Mouse (Mus musculus) heart, postnatal 4 days (tissue): Measurements from ENCODE around the gene 2610042L04Rik. TPM values are rescaled to one million over a fixed set of nuclear protein-coding genes. Genes with fewer than 3 reads are reported as not detected.
"Not testable (repeated sequence)": the region's sequence is repeated elsewhere in the genome, so short reads cannot be mapped to it uniquely, and the experiment has no call there.

Experiments used
- DNase-seq: peaks from one replicate; pipeline ENCODE4 v3.0.0; 2021
- total RNA-seq, 2 experiments: library from RNA; stranded (reverse); gene quantifications; 2 replicates each; pipeline ENCODE4 v1.2.3; 2021

Gene 2610042L04Rik
- total RNA-seq, result under 1 TPM; 0.14 to 0.50 TPM

GRCm38 (mm10) chr14:4334476-4335080, at the start of gene 2610042L04Rik:
Gene 2610042L04Rik, plus strand, starts transcription at chr14:4334763.
- not testable (repeated sequence) for DNase-seq

GRCm38 (mm10) chr14:4316983-4317382, 17.6 kb upstream of the 2610042L04Rik start, which contains the start of gene Gm3149:
Gene Gm3149, plus strand, starts transcription at chr14:4317283.
- DNase-seq, result not testable (repeated sequence)

- DNase-seq, result not testable (repeated sequence)
These were observed 943 bp downstream of the 2610042L04Rik start for GRCm38 (mm10) chr14:4335506-4335905.

- not testable (repeated sequence) for DNase-seq
These were observed 34.4 kb downstream of the 2610042L04Rik start for GRCm38 (mm10) chr14:4368991-4369390.

GRCm38 (mm10) chr14:4369691-4370090, 35.1 kb downstream of the 2610042L04Rik start:
- DNase-seq, result not testable (repeated sequence)

- not testable (repeated sequence) for DNase-seq
These were observed 43.3 kb downstream of the 2610042L04Rik start for GRCm38 (mm10) chr14:4377871-4378270.

- not testable (repeated sequence) for DNase-seq
These were observed 51.0 kb downstream of the 2610042L04Rik start for GRCm38 (mm10) chr14:4385606-4386005.

- not testable (repeated sequence) for DNase-seq
These were observed 58.4 kb downstream of the 2610042L04Rik start for GRCm38 (mm10) chr14:4392841-4393530.

- not testable (repeated sequence) for DNase-seq
These were observed 62.7 kb downstream of the 2610042L04Rik start, which contains the start of gene Gm3159 for GRCm38 (mm10) chr14:4397226-4397625. Gene Gm3159, plus strand, starts transcription at chr14:4397526.

- DNase-seq, result not testable (repeated sequence)
These were observed 64.1 kb downstream of the 2610042L04Rik start for GRCm38 (mm10) chr14:4398624-4399023.

- not testable (repeated sequence) for DNase-seq
These were observed 65.7 kb downstream of the 2610042L04Rik start for GRCm38 (mm10) chr14:4400115-4400789.

GRCm38 (mm10) chr14:4401245-4401644, 66.7 kb downstream of the 2610042L04Rik start:
- not testable (repeated sequence) for DNase-seq

GRCm38 (mm10) chr14:4403840-4404239, 69.3 kb downstream of the 2610042L04Rik start:
- not testable (repeated sequence) for DNase-seq

Other genes with a start within 250 kb of the 2610042L04Rik start
- 1 to 10 TPM; 2.3 to 3.1 TPM for gene Gm8108, start 224.2 kb upstream of the 2610042L04Rik start, total RNA-seq
- gene Gm3127, start 169.7 kb upstream of the 2610042L04Rik start, total RNA-seq, result not detected
- under 1 TPM; 0.19 to 0.20 TPM for gene Gm2974, start 152.2 kb upstream of the 2610042L04Rik start, total RNA-seq
- gene Gm3138, start 85.1 kb upstream of the 2610042L04Rik start, total RNA-seq, result not detected
- gene Gm3149, start 17.5 kb upstream of the 2610042L04Rik start, total RNA-seq, result not detected
- gene Gm3159, start 62.8 kb downstream of the 2610042L04Rik start, total RNA-seq, result not detected
- gene Gm3164, start 80.7 kb downstream of the 2610042L04Rik start, total RNA-seq, result under 1 TPM; 0.70 to 0.79 TPM
- not detected for gene Gm3173, start 96.2 kb downstream of the 2610042L04Rik start, total RNA-seq
- gene Gm3182, start 147.0 kb downstream of the 2610042L04Rik start, total RNA-seq, result not detected
- gene Gm3047, start 220.6 kb downstream of the 2610042L04Rik start, total RNA-seq, result not detected